ENCODE assay signal across 9 mouse cellular contexts in genomic region chr9:57817220-57817667, GRCm38 (mm10). TPM values are rescaled to one million over a fixed set of nuclear protein-coding genes. Genes with fewer than 3 reads are reported as not detected.
DNase-seq lines count a peak whose midpoint lies in the region; ATAC-seq and TF ChIP-seq lines count a peak whose summit lies in the region.
"Had no signal": no experiment of that assay in that cellular context is flagged by ENCODE, and none has a peak within 500 bp of the region (broad histone marks: within the 10 kb centered on the region; RNA-seq: fewer than 3 reads in every experiment).

No protein-coding gene starts in this region.

- H3K9me3 ChIP-seq in ES-Bruce4 (replicated peaks; ENCODE audit: control insufficient read depth, insufficient read depth, low read length, poor library complexity, severe bottlenecking), result no peaks in the 10 kb centered on the region
- no peaks in the 10 kb centered on the region for H3K9me3 ChIP-seq in embryonic facial prominence, embryonic 10.5 days
- no peaks in the 10 kb centered on the region for H3K9me3 ChIP-seq in intestine, embryonic 16.5 days (ENCODE audit: control insufficient read depth, low read length)
- H3K9me3 ChIP-seq: liver, embryonic 13.5 days had no signal

- peaks cover 11% of the 10 kb centered on the region for H3K4me1 ChIP-seq in ES-Bruce4 (ENCODE audit: control insufficient read depth, insufficient read depth, low read length)
- H3K4me1 ChIP-seq in embryonic facial prominence, embryonic 10.5 days, result peaks cover 91% of the 10 kb centered on the region
- peaks cover 31% of the 10 kb centered on the region for H3K4me1 ChIP-seq in intestine, embryonic 16.5 days (ENCODE audit: control insufficient read depth, insufficient read depth, low read length)

- DNase-seq in embryonic facial prominence, embryonic 10.5 days (ENCODE audit: low spot score), result peak; percentile 63
- DNase-seq in lung, postnatal 36 days, result peak; percentile 70
- DNase-seq in right cerebral cortex, postnatal 25 days, result no peak
- DNase-seq in adrenal gland, adult 18-20 months (ENCODE audit: low spot score in 2 of 2), result no peak
- DNase-seq in testis, postnatal 10 days (ENCODE audit: low spot score), result no peak
- DNase-seq: liver, embryonic 13.5 days had no signal

- TF ChIP-seq EP300 in ES-Bruce4 (IDR thresholded peaks at IDR 0.05; ENCODE audit: insufficient read depth, low read depth, low read length), result no peak

- 3% methylated on average over 6 of the region's 6 CpGs for WGBS in embryonic facial prominence, embryonic 10.5 days
- WGBS in intestine, embryonic 16.5 days, result 11% methylated on average over 6 of the region's 6 CpGs

- no peaks in the 10 kb centered on the region for H3K27me3 ChIP-seq in ES-Bruce4 (ENCODE audit: control insufficient read depth, insufficient read depth, low read length, poor library complexity, severe bottlenecking)
- H3K27me3 ChIP-seq in embryonic facial prominence, embryonic 10.5 days (replicated peaks; ENCODE audit: low read depth, poor library complexity, severe bottlenecking), result no peaks in the 10 kb centered on the region
- H3K27me3 ChIP-seq in intestine, embryonic 16.5 days (replicated peaks; ENCODE audit: control insufficient read depth, insufficient read depth, low read length), result no peaks in the 10 kb centered on the region
- H3K27me3 ChIP-seq: liver, embryonic 13.5 days had no signal

- peak; percentile 65; the same call in 1 of the 2 replicates for ATAC-seq in intestine, embryonic 16.5 days
- no peak for ATAC-seq in cerebellum, adult (ENCODE audit: insufficient number of reproducible peaks, low FRiP score, low TSS enrichment)

- H3K9ac ChIP-seq in ES-Bruce4 (ENCODE audit: low read depth, poor library complexity, severe bottlenecking), result no peak overlapping the region
- no peak overlapping the region for H3K9ac ChIP-seq in intestine, embryonic 16.5 days (ENCODE audit: low read depth, low read length)
- H3K9ac ChIP-seq: liver, embryonic 13.5 days had no signal

- no peak overlapping the region for H3K4me3 ChIP-seq in ES-Bruce4 (ENCODE audit: low read depth, low read length)
- peak overlapping the region; percentile 29 for H3K4me3 ChIP-seq in embryonic facial prominence, embryonic 10.5 days
- no peak overlapping the region for H3K4me3 ChIP-seq in intestine, embryonic 16.5 days (ENCODE audit: low read length)
- H3K4me3 ChIP-seq: liver, embryonic 13.5 days had no signal

- no peaks in the 10 kb centered on the region for H3K36me3 ChIP-seq in ES-Bruce4 (ENCODE audit: control insufficient read depth, insufficient read depth, low read length, poor library complexity, severe bottlenecking)
- no peaks in the 10 kb centered on the region for H3K36me3 ChIP-seq in embryonic facial prominence, embryonic 10.5 days (replicated peaks)
- H3K36me3 ChIP-seq in intestine, embryonic 16.5 days (ENCODE audit: control insufficient read depth, insufficient read depth, low read length), result no peaks in the 10 kb centered on the region
- H3K36me3 ChIP-seq: liver, embryonic 13.5 days had no signal

- peak overlapping the region; percentile 79 for H3K27ac ChIP-seq in ES-Bruce4 (ENCODE audit: insufficient read depth, low read length)
- peak overlapping the region; percentile 75 for H3K27ac ChIP-seq in embryonic facial prominence, embryonic 10.5 days (replicated peaks)
- H3K27ac ChIP-seq in intestine, embryonic 16.5 days (ENCODE audit: low read length), result no peak overlapping the region
- H3K27ac ChIP-seq: liver, embryonic 13.5 days had no signal

- no peak overlapping the region for H3K4me2 ChIP-seq in intestine, embryonic 16.5 days (ENCODE audit: low read depth, low read length)
- H3K4me2 ChIP-seq: liver, embryonic 13.5 days had no signal

- TF ChIP-seq CTCF in ES-Bruce4 (IDR thresholded peaks at IDR 0.05; ENCODE audit: low read depth, low read length), result no peak

- no peak for TF ChIP-seq POLR2A in ES-Bruce4 (IDR thresholded peaks at IDR 0.05; ENCODE audit: insufficient read depth, low read length)

RNA-seq across cellular contexts. Expression of gene Arid3b, which starts 19.3 kb away (rescaled TPM):
- 87.8 and 93.0 TPM in 2 replicates for polyA plus RNA-seq in ES-Bruce4 (2011; ENCODE audit: insufficient read depth, insufficient read length, low read depth, missing spikeins)
- 51.0 and 64.3 TPM in 2 replicates for polyA plus RNA-seq in embryonic facial prominence, embryonic 10.5 days (2016; fragmentation: Nextera tagmentation; extraction: Ambion mirVana)
- 7.5 and 8.7 TPM in 2 replicates for polyA plus RNA-seq in intestine, embryonic 16.5 days (2015; fragmentation: Nextera tagmentation; extraction: Ambion mirVana)
- total RNA-seq in adrenal gland, adult 18-20 months (2021), result 1 to 10 TPM; 5.4 to 7.1 TPM

RNA-seq across cellular contexts. Expression of gene Clk3, which starts 51.6 kb away (rescaled TPM):
- polyA plus RNA-seq in ES-Bruce4 (2011; ENCODE audit: insufficient read depth, insufficient read length, low read depth, missing spikeins), result 71.2 and 77.7 TPM in 2 replicates
- polyA plus RNA-seq in embryonic facial prominence, embryonic 10.5 days (2016; fragmentation: Nextera tagmentation; extraction: Ambion mirVana), result 93.6 and 94.8 TPM in 2 replicates
- polyA plus RNA-seq in intestine, embryonic 16.5 days (2015; fragmentation: Nextera tagmentation; extraction: Ambion mirVana), result 55.6 and 63.1 TPM in 2 replicates
- 10 to 100 TPM; 63.6 to 74.9 TPM for total RNA-seq in adrenal gland, adult 18-20 months (2021)

Comparison
In these comparisons a context has a peak if more than half of its experiments do, and no peak if none do; other contexts are left out.
1. DNase-seq: peak in embryonic facial prominence, embryonic 10.5 days (single experiment) and lung, postnatal 36 days (single experiment); none in right cerebral cortex, postnatal 25 days (single experiment), adrenal gland, adult 18-20 months (0 of 2) and testis, postnatal 10 days (single experiment).